8 mouse cellular contexts compared by ENCODE assay signal in genomic region chr5:28122491-28123454, GRCm38 (mm10). TPM values are rescaled to one million over a fixed set of nuclear protein-coding genes. Genes with fewer than 3 reads are reported as not detected.
DNase-seq lines count a peak whose midpoint lies in the region; ATAC-seq and TF ChIP-seq lines count a peak whose summit lies in the region.

No protein-coding gene starts in this region.

- peak; percentile 95 for ATAC-seq in CD4-positive, CD25-positive, alpha-beta regulatory T cell, adult 4 months
- ATAC-seq in heart, embryonic 13.5 days (ENCODE audit: extremely low read depth, insufficient number of reproducible peaks, low FRiP score, low TSS enrichment), result no peak
- peak; percentile 83 for ATAC-seq in kidney, embryonic 16.5 days (ENCODE audit: low FRiP score, low TSS enrichment)
- ATAC-seq in lung, postnatal 0 days, result peak; percentile 63

- peak; percentile 76 for DNase-seq in adrenal gland, postnatal 10 days
- peak; percentile 80 for DNase-seq in embryonic facial prominence, embryonic 10.5 days (ENCODE audit: low spot score)
- DNase-seq in lung, postnatal 0 days (ENCODE audit: low spot score), result peak; percentile 79
- DNase-seq in ovary, postnatal 14 days (ENCODE audit: low spot score), result peak; percentile 40
- DNase-seq in thymus, postnatal 4 days, result peak; percentile 77

- peaks cover 26% of the 10 kb centered on the region for H3K4me1 ChIP-seq in embryonic facial prominence, embryonic 10.5 days
- H3K4me1 ChIP-seq in heart, embryonic 13.5 days, result peaks cover 21% of the 10 kb centered on the region
- H3K4me1 ChIP-seq in kidney, embryonic 16.5 days (ENCODE audit: insufficient read depth, low read length), result peaks cover 5% of the 10 kb centered on the region; the same call in 1 of the 2 replicates
- peaks cover 4% of the 10 kb centered on the region; the same call in 1 of the 2 replicates for H3K4me1 ChIP-seq in lung, postnatal 0 days (ENCODE audit: insufficient read depth, low read depth, low read length)

- no peaks in the 10 kb centered on the region for H3K36me3 ChIP-seq in embryonic facial prominence, embryonic 10.5 days (replicated peaks)
- H3K36me3 ChIP-seq in heart, embryonic 13.5 days, result no peaks in the 10 kb centered on the region
- H3K36me3 ChIP-seq in kidney, embryonic 16.5 days (ENCODE audit: insufficient read depth, low read length), result no peaks in the 10 kb centered on the region
- no peaks in the 10 kb centered on the region for H3K36me3 ChIP-seq in lung, postnatal 0 days (ENCODE audit: insufficient read depth, low read length)

- TF ChIP-seq CTCF in lung, postnatal 0 days (IDR thresholded peaks at IDR 0.05), result peak; percentile 72

- peak overlapping the region; percentile 13; the same call in 1 of the 2 replicates for H3K4me3 ChIP-seq in embryonic facial prominence, embryonic 10.5 days
- peak overlapping the region; percentile 22 for H3K4me3 ChIP-seq in heart, embryonic 13.5 days
- H3K4me3 ChIP-seq in kidney, embryonic 16.5 days (ENCODE audit: low read length), result peak overlapping the region; percentile 21; the same call in 1 of the 2 replicates
- no peak overlapping the region for H3K4me3 ChIP-seq in lung, postnatal 0 days (ENCODE audit: low read depth, low read length)

- no peak for TF ChIP-seq EP300 in lung, postnatal 0 days (IDR thresholded peaks at IDR 0.05)

- WGBS in embryonic facial prominence, embryonic 10.5 days, result under 1% methylated on average over 27 of the region's 27 CpGs
- 2% methylated on average over 27 of the region's 27 CpGs for WGBS in heart, embryonic 13.5 days
- 1% methylated on average over 27 of the region's 27 CpGs for WGBS in kidney, embryonic 16.5 days
- WGBS in lung, postnatal 0 days, result 2% methylated on average over 27 of the region's 27 CpGs

- H3K9ac ChIP-seq in heart, embryonic 13.5 days, result no peak overlapping the region
- H3K9ac ChIP-seq in kidney, embryonic 16.5 days (replicated peaks; ENCODE audit: low read length), result no peak overlapping the region
- no peak overlapping the region for H3K9ac ChIP-seq in lung, postnatal 0 days (replicated peaks; ENCODE audit: low read depth)

- H3K27ac ChIP-seq in embryonic facial prominence, embryonic 10.5 days (replicated peaks), result no peak overlapping the region
- no peak overlapping the region for H3K27ac ChIP-seq in heart, embryonic 13.5 days (replicated peaks)
- H3K27ac ChIP-seq in kidney, embryonic 16.5 days (ENCODE audit: low read length), result no peak overlapping the region
- no peak overlapping the region for H3K27ac ChIP-seq in lung, postnatal 0 days (ENCODE audit: low read length)

- peak overlapping the region; percentile 45 for H3K4me2 ChIP-seq in heart, embryonic 13.5 days
- H3K4me2 ChIP-seq in kidney, embryonic 16.5 days (replicated peaks; ENCODE audit: low read depth, low read length), result peak overlapping the region; percentile 27; the same call in 1 of the 2 replicates
- no peak overlapping the region for H3K4me2 ChIP-seq in lung, postnatal 0 days (replicated peaks; ENCODE audit: low read depth, low read length)

- H3K27me3 ChIP-seq in embryonic facial prominence, embryonic 10.5 days (replicated peaks; ENCODE audit: low read depth, poor library complexity, severe bottlenecking), result peaks cover 100% of the 10 kb centered on the region
- H3K27me3 ChIP-seq in heart, embryonic 13.5 days (replicated peaks), result peaks cover 97% of the 10 kb centered on the region
- H3K27me3 ChIP-seq in kidney, embryonic 16.5 days (ENCODE audit: insufficient read depth, low read length), result peaks cover 92% of the 10 kb centered on the region
- peaks cover 56% of the 10 kb centered on the region for H3K27me3 ChIP-seq in lung, postnatal 0 days (replicated peaks; ENCODE audit: insufficient read depth, low read length)

- no peaks in the 10 kb centered on the region for H3K9me3 ChIP-seq in embryonic facial prominence, embryonic 10.5 days
- no peaks in the 10 kb centered on the region for H3K9me3 ChIP-seq in heart, embryonic 13.5 days
- no peaks in the 10 kb centered on the region for H3K9me3 ChIP-seq in kidney, embryonic 16.5 days (ENCODE audit: low read length)
- no peaks in the 10 kb centered on the region for H3K9me3 ChIP-seq in lung, postnatal 0 days (ENCODE audit: low read length)

RNA-seq across cellular contexts. Expression of gene En2, which starts 42.7 kb away (rescaled TPM):
- not detected for polyA plus RNA-seq in CD4-positive, CD25-positive, alpha-beta regulatory T cell, adult 4 months (2017; shearing (Covaris generic))
- total RNA-seq in adrenal gland, postnatal 10 days (2021), result not detected
- 0.05 TPM in 1 of 2 replicates, not detected in the other for polyA plus RNA-seq in embryonic facial prominence, embryonic 10.5 days (2016; fragmentation: Nextera tagmentation; extraction: Ambion mirVana)
- polyA plus RNA-seq in heart, embryonic 13.5 days (2015; fragmentation: Nextera tagmentation; extraction: Ambion mirVana), result not detected in 2 replicates
- polyA plus RNA-seq in kidney, embryonic 16.5 days (2015; fragmentation: Nextera tagmentation; extraction: Ambion mirVana), result 0.07 and 0.13 TPM in 2 replicates
- polyA plus RNA-seq in lung, postnatal 0 days (2015; fragmentation: Nextera tagmentation; extraction: Ambion mirVana), result not detected in 2 replicates

RNA-seq across cellular contexts. Expression of gene Insig1, which starts 51.6 kb away (rescaled TPM):
- polyA plus RNA-seq in CD4-positive, CD25-positive, alpha-beta regulatory T cell, adult 4 months (2017; shearing (Covaris generic)), result 10 to 100 TPM; 28.0 to 32.8 TPM
- 10 to 100 TPM; 67.2 to 71.2 TPM for total RNA-seq in adrenal gland, postnatal 10 days (2021)
- 88.0 and 88.2 TPM in 2 replicates for polyA plus RNA-seq in embryonic facial prominence, embryonic 10.5 days (2016; fragmentation: Nextera tagmentation; extraction: Ambion mirVana)
- polyA plus RNA-seq in heart, embryonic 13.5 days (2015; fragmentation: Nextera tagmentation; extraction: Ambion mirVana), result 26.7 and 29.0 TPM in 2 replicates
- 40.2 and 47.4 TPM in 2 replicates for polyA plus RNA-seq in kidney, embryonic 16.5 days (2015; fragmentation: Nextera tagmentation; extraction: Ambion mirVana)
- 109 and 122 TPM in 2 replicates for polyA plus RNA-seq in lung, postnatal 0 days (2015; fragmentation: Nextera tagmentation; extraction: Ambion mirVana)
